Mouse (Mus musculus) midbrain, embryonic 11.5 days (tissue): ENCODE measurements around the gene Ppp2r5d. TPM values are rescaled to one million over a fixed set of nuclear protein-coding genes. Genes with fewer than 3 reads are reported as not detected.

Experiments
- ATAC-seq: fragments of 200-750 bp; cut with Nextera tagmentation; 2 replicates; pipeline ENCODE4 v1.8.0; 2017; ENCODE audit warnings: moderate TSS enrichment, moderate library complexity; ENCODE audit not compliant: low FRiP score
- DNase-seq: peaks from one replicate; pipeline ENCODE4 v3.0.0; 2015; ENCODE audit warnings: low spot score; ENCODE audit errors: missing footprints
- H3K27ac ChIP-seq: fragments of 300-500 bp; sonication (generic); 2 replicates; pipeline ENCODE4 v1.5.1; 2014; ENCODE audit warnings: low read depth, low read length
- H3K27me3 ChIP-seq: fragments of 300-500 bp; sonication (generic); 2 replicates; pipeline ENCODE4 v1.6.1; 2014; ENCODE audit warnings: mild to moderate bottlenecking, low read length, moderate library complexity, mixed read lengths; ENCODE audit not compliant: control insufficient read depth, insufficient read depth
- H3K36me3 ChIP-seq: fragments of 300-500 bp; sonication (generic); 2 replicates; pipeline ENCODE4 v1.6.1; 2014; ENCODE audit warnings: mild to moderate bottlenecking, low read length, moderate library complexity, mixed read lengths; ENCODE audit not compliant: control insufficient read depth, insufficient read depth
- H3K4me1 ChIP-seq: fragments of 300-500 bp; sonication (generic); 2 replicates; pipeline ENCODE4 v1.6.1; 2014; ENCODE audit warnings: low read length; ENCODE audit not compliant: control insufficient read depth, insufficient read depth
- H3K4me2 ChIP-seq: fragments of 300-500 bp; sonication (generic); 2 replicates; pipeline ENCODE4 v1.6.1; 2014; ENCODE audit warnings: mild to moderate bottlenecking, moderate library complexity
- H3K4me3 ChIP-seq: fragments of 300-500 bp; sonication (generic); 2 replicates; pipeline ENCODE4 v1.5.1; 2014; ENCODE audit warnings: low read depth, low read length
- H3K9ac ChIP-seq: fragments of 300-500 bp; sonication (generic); 2 replicates; pipeline ENCODE4 v1.6.1; 2014; ENCODE audit warnings: low read length
- H3K9me3 ChIP-seq: fragments of 300-500 bp; sonication (generic); 2 replicates; pipeline ENCODE4 v1.6.1; 2016; ENCODE audit warnings: low read length; ENCODE audit not compliant: control insufficient read depth
- WGBS: fragments of 180-500 bp; shearing (Covaris S2); extraction: QIAGEN DNeasy Blood & Tissue Kit; methylation state at CpG from one replicate; pipeline ENCODE4 v1.1.7; 2014; 5-methylcytosine and 5-hydroxymethylcytosine counted together
- polyA plus RNA-seq: library from polyadenylated mRNA; unstranded; fragments of >200 nt; fragmentation: Nextera tagmentation; extraction: Ambion mirVana; gene quantifications from 2 replicates; pipeline ENCODE4 v1.2.1, GENCODE M21; 2014

Gene Ppp2r5d
- polyA plus RNA-seq, 1 experiment from 2014 or later, result 110 TPM

GRCm38 (mm10) chr17:46742986-46743385 lies 38.1 kb upstream of the Ppp2r5d start:
- no peaks in the 10 kb centered on the region for H3K27me3 ChIP-seq
- no peak overlapping the region for H3K4me2 ChIP-seq
- no peaks in the 10 kb centered on the region for H3K4me1 ChIP-seq
- ATAC-seq (no peak), DNase-seq (no peak)
- 91% methylated on average over 9 of the region's 9 CpGs for WGBS
- H3K27ac ChIP-seq, result no peak overlapping the region
- H3K4me3 ChIP-seq, result no peak overlapping the region
- no peak overlapping the region for H3K9ac ChIP-seq
- H3K36me3 ChIP-seq, result 0 out of 2 replicates have a peak, but pooled peaks cover 6% of the 10 kb centered on the region
- no peaks in the 10 kb centered on the region for H3K9me3 ChIP-seq

- H3K9me3 ChIP-seq, result no peaks in the 10 kb centered on the region
- H3K27me3 ChIP-seq, result no peaks in the 10 kb centered on the region
- no peak overlapping the region for H3K9ac ChIP-seq
- no peaks in the 10 kb centered on the region for H3K4me1 ChIP-seq
- 0 out of 2 replicates have a peak, but pooled peaks cover 6% of the 10 kb centered on the region for H3K36me3 ChIP-seq
- H3K4me2 ChIP-seq, result no peak overlapping the region
- no peak overlapping the region for H3K4me3 ChIP-seq
- no peak overlapping the region for H3K27ac ChIP-seq
- no peak for DNase-seq
- no peak for ATAC-seq
- 91% methylated on average over 6 of the region's 6 CpGs for WGBS
Observed at GRCm38 (mm10) chr17:46741305-46741704, 36.4 kb upstream of the Ppp2r5d start.

DNA sequence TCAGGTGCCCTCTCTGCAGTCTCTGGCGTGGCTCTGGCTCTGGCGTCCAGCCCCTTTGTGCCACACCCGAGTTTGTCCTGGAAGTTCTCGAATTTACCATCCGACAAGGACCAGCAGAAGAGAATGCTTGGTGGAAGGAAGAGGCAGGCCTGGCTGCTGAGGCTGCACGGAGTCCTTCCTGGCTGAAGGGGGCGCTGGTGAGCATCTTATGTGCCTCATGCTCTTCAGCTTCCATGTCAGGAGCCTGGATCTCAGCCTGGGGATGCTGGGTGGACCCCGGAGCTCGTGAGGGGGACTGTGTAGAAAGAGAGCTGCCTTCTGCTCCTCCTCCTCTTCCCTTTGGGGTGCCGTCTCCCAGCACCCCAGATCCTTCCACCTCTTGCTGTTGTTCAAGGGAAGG lies 31.2 kb upstream of the Ppp2r5d start:
- H3K9me3 ChIP-seq, result no peaks in the 10 kb centered on the region
- WGBS, result 59% methylated on average over 10 of the region's 10 CpGs
- H3K27me3 ChIP-seq, result no peaks in the 10 kb centered on the region
- ATAC-seq (no peak), DNase-seq (peak; percentile 84)
- no peak overlapping the region for H3K4me2 ChIP-seq
- no peaks in the 10 kb centered on the region for H3K4me1 ChIP-seq
- no peak overlapping the region for H3K27ac ChIP-seq
- no peak overlapping the region for H3K4me3 ChIP-seq
- no peak overlapping the region for H3K9ac ChIP-seq
- H3K36me3 ChIP-seq, result no peaks in the 10 kb centered on the region

DNA sequence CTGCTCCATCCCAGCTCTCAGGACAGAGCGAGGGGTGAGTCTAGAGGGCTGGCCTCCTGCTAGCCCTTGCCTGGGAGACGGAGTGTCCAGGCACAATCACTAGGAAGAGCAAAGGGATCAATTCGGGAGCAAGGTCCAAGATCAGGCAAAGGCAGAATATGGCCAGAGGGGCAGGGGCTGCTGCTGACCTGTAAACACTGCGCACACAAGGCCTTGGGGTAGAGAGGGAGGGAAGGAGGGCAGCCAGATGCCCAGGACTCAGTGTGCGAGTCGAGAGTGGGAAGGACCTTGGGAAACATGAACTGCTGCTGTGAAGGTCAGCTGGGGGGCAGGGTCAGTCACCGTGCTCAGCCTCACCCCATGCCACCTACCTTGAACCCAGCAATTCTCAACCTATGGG lies 30.4 kb upstream of the Ppp2r5d start:
- Histone ChIP-seq H3K9ac (no peak overlapping the region), H3K27me3 (no peaks in the 10 kb centered on the region), H3K9me3 (no peaks in the 10 kb centered on the region), H3K4me2 (no peak overlapping the region), H3K27ac (no peak overlapping the region), H3K4me3 (no peak overlapping the region), H3K36me3 (no peaks in the 10 kb centered on the region), H3K4me1 (no peaks in the 10 kb centered on the region)
- ATAC-seq (no peak), DNase-seq (peak; percentile 39)
- 88% methylated on average over 7 of the region's 7 CpGs for WGBS

- 92% methylated on average over 3 of the region's 3 CpGs for WGBS
- Histone ChIP-seq H3K4me3 (no peak overlapping the region), H3K36me3 (no peaks in the 10 kb centered on the region), H3K27me3 (peaks cover 2% of the 10 kb centered on the region), H3K4me1 (no peaks in the 10 kb centered on the region), H3K9me3 (no peaks in the 10 kb centered on the region), H3K9ac (no peak overlapping the region), H3K27ac (no peak overlapping the region), H3K4me2 (no peak overlapping the region)
- DNase-seq, result no peak
- no peak for ATAC-seq
Observed at GRCm38 (mm10) chr17:46734055-46734454, 29.1 kb upstream of the Ppp2r5d start.

GRCm38 (mm10) chr17:46728904-46729318 lies 24.0 kb upstream of the Ppp2r5d start, which contains the start of gene Gnmt:
Gene Gnmt (minus strand): TSS chr17:46729168.
- no peak within 1 kb of the TSS for H3K9ac ChIP-seq
- H3K4me2 ChIP-seq, result no peak within 1 kb of the TSS
- peak; percentile 85 for DNase-seq
- peaks cover 3% of the 10 kb centered on the region for H3K27me3 ChIP-seq
- H3K27ac ChIP-seq, result no peak within 1 kb of the TSS
- WGBS, result 20% methylated on average over 24 of the region's 24 CpGs
- no peaks in the 10 kb centered on the region for H3K36me3 ChIP-seq
- ATAC-seq, result 0 out of 2 replicates have a peak, but pooled peaks have one; percentile 14
- no peaks in the 10 kb centered on the region for H3K9me3 ChIP-seq
- H3K4me1 ChIP-seq, result no peaks in the 10 kb centered on the region
- no peak within 1 kb of the TSS for H3K4me3 ChIP-seq

DNA sequence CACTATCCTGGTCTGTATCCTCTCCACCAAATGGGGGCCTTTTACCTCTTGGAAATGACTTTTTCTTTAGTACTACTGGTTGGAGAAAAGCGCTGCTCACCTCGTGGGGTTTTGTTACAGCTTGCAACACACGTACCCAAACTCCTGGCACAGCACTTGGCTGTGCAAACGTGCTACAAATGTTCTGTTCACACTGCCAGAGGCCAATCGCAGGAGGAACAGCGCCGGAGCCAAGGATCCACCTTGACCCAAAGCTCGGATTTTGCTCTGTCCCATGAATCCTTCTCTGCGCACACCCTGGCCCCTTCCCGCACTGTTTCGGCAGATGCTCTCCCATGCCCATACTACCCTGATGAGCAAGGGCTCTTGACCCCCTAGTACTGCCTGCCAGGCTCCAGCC lies 23.6 kb upstream of the Ppp2r5d start:
- no peak overlapping the region for H3K27ac ChIP-seq
- no peak overlapping the region for H3K4me3 ChIP-seq
- H3K36me3 ChIP-seq, result no peaks in the 10 kb centered on the region
- no peak overlapping the region for H3K4me2 ChIP-seq
- H3K4me1 ChIP-seq, result no peaks in the 10 kb centered on the region
- H3K9me3 ChIP-seq, result no peaks in the 10 kb centered on the region
- peaks cover 3% of the 10 kb centered on the region for H3K27me3 ChIP-seq
- DNase-seq (peak; percentile 80), ATAC-seq (no peak)
- no peak overlapping the region for H3K9ac ChIP-seq
- WGBS, result 49% methylated on average over 11 of the region's 11 CpGs

GRCm38 (mm10) chr17:46728021-46728420 lies 23.1 kb upstream of the Ppp2r5d start:
- H3K9me3 ChIP-seq, result no peaks in the 10 kb centered on the region
- H3K9ac ChIP-seq, result no peak overlapping the region
- H3K36me3 ChIP-seq, result no peaks in the 10 kb centered on the region
- H3K4me3 ChIP-seq, result no peak overlapping the region
- peaks cover 3% of the 10 kb centered on the region for H3K27me3 ChIP-seq
- DNase-seq (no peak), ATAC-seq (no peak)
- WGBS, result 40% methylated on average over 6 of the region's 6 CpGs
- no peaks in the 10 kb centered on the region for H3K4me1 ChIP-seq
- no peak overlapping the region for H3K27ac ChIP-seq
- H3K4me2 ChIP-seq, result no peak overlapping the region

GRCm38 (mm10) chr17:46727271-46727670 lies 22.4 kb upstream of the Ppp2r5d start:
- H3K9me3 ChIP-seq, result no peaks in the 10 kb centered on the region
- no peak for ATAC-seq
- no peak overlapping the region for H3K9ac ChIP-seq
- H3K36me3 ChIP-seq, result no peaks in the 10 kb centered on the region
- no peaks in the 10 kb centered on the region for H3K4me1 ChIP-seq
- 95% methylated on average over 11 of the region's 11 CpGs for WGBS
- no peak overlapping the region for H3K27ac ChIP-seq
- H3K4me2 ChIP-seq, result no peak overlapping the region
- peak; percentile 61 for DNase-seq
- peaks cover 3% of the 10 kb centered on the region for H3K27me3 ChIP-seq
- H3K4me3 ChIP-seq, result no peak overlapping the region
